Mouse (Mus musculus): Measurements from ENCODE around the gene Tnfrsf13c.
"Not testable (repeated sequence)": the region's sequence is repeated elsewhere in the genome, so short reads cannot be mapped to it uniquely, and the experiment has no call there.

Tnfrsf13c gene

DNA sequence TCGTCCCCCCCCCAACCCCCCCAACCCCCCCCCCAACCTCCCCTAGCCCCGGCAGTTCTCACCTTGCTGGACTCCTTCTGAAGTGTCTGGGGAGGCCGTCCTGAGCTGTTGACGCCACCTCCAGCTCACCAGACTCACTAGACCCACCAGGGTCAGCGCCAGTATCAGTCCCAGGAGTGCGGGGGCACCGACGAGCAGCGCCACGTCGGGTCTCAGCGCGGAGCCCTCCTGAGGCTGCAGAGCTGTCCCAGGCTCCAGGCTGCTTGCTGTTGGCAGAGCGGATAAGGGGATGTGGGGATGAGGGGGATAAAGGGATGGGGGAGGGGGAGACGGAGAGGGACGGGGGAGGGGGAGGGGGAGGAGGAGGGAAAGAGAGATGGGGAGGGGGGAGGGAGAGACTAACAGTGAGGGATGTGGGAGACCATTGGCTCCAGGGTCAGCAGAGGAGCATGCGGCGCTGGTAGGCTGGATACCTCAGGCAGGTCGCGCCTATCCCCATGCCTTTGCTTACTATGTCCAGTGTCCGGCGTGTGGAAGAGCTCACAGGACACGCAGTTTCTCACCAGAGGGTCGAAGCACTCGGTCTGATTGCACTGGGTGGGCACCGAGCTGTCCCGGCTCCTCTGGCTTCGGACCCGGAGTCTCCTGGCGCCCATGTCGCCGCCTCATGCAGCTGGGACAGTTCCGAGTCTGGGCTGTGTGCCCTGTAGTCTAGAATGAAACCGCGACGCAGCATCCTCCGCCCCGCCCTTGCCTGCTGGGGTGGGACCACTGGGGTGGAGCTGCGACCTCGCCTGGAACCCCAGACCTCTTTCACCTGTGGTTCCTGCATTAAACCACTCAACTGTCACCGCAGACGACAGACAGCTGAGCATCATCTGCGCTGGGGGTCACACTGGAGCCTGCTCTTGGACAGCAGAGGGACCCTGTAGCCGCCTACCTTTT lies at the start of gene Tnfrsf13c:
Gene Tnfrsf13c, minus strand, starts transcription at position 713 of the 945 bp plus-strand sequence.
- peak; percentile 94 to 95 for DNase-seq (ENCODE audit: low spot score in 2 of 2)

DNA sequence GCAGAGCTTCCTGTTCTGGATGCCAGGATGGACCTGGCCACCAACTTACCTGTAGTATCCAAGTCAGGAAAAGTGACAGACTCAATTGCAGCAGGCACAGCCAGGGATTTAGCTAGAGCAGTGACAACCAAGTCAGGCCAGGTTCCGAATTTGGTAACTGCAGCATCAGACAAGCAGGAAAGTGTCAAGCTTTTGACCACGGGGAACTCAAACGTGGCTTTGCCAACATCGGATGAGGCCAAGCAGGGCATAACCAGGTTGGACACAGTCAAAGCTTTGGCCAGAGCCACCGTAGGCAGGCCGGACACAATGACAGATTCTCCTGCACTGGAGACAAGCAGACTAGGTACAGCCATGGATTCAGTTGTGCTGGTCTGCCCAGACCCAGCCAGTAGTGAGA lies 48.1 kb upstream of the Tnfrsf13c start:
- no peak for DNase-seq (ENCODE audit: low spot score in 2 of 2)

DNA sequence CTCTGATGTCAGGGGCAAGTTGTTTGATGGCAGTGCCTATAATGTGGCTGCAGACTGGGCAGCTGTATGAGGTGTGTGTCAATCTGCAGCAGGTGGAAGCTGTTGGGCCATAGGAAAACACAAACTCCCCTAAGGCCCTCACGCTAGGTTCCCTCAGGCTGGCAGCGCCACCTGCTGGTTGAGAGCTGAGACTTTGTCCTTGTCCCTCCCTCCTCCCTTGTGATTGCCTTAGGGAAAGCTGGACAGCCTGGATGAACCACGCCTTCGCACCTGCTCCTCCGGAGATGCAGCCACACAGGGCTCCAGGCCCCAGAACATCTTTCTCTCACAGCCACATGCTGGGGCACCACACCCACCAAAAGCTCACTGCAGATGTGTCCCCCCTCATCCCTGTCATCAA lies 47.0 kb upstream of the Tnfrsf13c start:
- peak; percentile 19 to 26 for DNase-seq (ENCODE audit: low spot score in 2 of 2)

DNA sequence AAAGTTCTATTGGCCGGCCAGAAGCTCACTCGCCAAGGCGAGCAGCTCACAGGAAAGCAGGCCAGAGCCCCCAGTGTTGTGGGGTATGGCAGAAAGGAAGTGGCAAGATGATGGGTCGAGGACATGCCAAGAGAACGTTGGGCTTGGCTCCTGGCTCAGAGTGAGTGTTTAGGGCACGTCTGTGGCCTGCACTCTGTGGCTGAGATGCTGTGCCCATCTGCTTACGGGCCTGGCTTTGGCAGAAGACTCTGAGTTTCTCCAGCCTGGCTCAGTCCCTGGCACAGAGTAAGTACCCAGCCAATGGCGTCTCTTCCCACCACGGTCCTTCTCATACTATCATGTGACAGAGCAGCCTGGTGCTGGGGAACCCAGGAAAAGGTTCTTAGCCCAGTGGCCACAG lies 44.6 kb upstream of the Tnfrsf13c start:
- no peak for DNase-seq (ENCODE audit: low spot score in 2 of 2)

DNA sequence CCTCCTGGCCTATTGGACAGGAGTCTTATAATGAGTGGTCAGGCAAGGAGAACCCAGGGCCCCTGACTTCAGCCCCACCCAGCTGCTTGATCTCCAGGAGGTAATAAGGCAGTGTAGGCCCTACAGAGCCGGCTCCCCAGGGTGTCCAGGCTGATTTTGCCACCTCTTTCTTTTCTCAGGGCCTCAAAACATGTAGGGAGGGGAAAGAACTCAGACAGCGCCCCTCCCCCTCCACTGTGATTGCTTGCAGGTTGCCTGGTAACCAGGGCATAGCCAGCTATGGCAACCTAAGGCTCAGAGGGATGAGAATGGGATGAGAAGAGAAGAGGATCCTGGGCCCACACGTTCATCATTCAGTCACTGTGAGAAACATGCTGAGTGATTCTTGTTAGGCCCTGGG lies 44.0 kb upstream of the Tnfrsf13c start:
- DNase-seq (ENCODE audit: low spot score in 2 of 2): no peak

DNA sequence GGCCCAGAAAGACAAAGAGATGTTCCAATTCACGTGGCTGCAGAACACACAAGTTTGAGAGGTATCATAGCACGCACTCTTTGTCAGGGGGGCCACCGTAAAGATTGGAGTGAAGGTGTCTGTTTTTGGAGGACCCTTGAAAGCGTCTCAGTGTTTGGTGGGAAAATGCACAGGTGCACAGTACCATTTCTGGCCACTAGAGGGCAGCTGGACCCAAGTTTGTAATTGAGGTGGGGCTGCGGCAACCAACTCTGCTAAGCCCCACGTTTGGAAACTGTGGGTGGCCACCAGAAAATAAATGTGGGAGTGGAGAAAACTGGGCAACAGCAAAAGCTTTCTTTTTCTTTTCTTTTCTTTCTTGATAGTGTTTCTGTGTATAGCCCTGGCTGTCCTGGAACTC lies 42.2 kb upstream of the Tnfrsf13c start:
- DNase-seq (ENCODE audit: low spot score in 2 of 2): peak; percentile 25 to 33

DNA sequence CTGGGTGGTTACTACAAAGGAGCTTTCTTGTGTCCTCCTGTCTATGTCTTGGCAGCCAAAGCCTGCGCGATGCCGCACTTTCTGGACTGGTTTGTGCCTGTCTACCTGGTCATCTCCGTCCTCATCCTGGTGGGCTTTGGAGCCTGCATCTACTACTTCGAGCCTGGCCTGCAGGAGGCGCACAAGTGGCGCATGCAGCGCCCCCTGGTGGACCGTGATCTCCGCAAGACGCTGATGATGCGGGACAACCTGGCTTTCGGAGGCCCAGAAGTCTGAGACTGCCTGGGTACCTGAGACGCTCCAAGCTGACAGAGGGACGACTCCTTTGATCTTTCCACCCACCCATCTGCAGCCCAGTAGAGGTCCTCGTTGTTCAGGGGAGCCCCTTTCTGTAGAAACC lies 35.3 kb upstream of the Tnfrsf13c start:
- DNase-seq (ENCODE audit: low spot score in 2 of 2): peak; percentile 51 to 60

DNA sequence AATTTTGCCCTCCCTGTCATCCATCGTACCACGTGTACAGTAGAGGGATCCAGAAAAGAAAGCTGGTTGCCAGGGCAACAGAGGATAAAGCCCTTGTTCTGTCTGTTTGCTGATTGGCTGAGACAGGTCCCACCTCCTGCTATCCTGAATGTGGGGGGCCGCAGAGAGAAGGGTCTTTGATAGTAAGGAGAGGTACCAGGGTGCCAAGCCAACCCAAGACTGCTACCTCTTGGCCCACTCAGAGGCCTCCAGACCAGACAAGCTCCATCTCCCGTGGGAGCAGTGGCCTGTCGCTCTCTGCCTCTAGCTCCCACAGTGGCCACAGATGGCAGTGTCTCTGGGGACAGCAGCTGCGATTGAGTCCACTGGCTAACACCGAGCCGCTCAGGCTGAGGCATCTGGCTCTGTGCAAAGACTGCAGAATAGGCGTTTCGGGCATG lies 31.8 kb upstream of the Tnfrsf13c start:
- no peak for DNase-seq (ENCODE audit: low spot score in 2 of 2)

DNA sequence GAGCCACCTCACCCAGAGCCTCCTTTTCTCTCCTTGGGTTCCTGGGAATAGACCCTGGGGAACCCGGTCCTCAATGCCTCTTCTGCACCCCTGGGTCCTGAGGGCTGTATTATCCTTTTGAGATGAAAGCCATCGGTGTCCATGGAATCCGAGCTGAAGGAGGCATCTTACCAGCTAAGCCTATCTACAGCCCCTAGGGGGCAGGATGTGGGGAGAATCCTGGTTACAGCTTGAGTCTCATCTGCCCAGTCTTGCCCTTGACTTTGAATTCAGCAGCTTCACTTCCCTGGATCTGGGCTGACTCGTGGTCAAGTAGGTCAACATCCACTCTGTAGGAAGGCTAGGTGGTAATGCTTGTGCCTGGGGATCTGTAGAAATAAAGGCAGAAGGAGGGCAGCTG lies 31.1 kb upstream of the Tnfrsf13c start:
- DNase-seq (ENCODE audit: low spot score in 2 of 2): no peak

DNA sequence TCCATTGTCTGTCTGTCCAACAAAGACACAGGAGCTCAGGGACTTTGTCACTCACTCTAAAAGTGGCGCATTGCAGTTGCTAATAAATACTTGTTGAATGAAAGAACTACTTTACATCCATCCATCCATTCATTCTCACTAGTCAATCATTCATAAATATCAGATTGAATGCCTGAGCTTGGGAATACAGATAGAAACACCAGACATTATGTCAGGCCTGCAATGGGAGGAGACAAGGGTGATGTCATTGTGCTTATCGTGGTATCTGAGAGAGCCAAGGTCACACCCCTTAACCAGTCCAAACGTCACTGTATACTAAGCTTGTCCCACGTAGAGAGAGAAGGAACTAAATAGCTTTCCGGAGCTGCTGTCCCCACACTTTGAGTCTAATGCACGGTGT lies 27.9 kb upstream of the Tnfrsf13c start, which contains the start of gene 1500009C09Rik:
Gene 1500009C09Rik, plus strand, starts transcription at position 301 of the 400 bp plus-strand sequence.
- no peak for DNase-seq (ENCODE audit: low spot score in 2 of 2)

DNA sequence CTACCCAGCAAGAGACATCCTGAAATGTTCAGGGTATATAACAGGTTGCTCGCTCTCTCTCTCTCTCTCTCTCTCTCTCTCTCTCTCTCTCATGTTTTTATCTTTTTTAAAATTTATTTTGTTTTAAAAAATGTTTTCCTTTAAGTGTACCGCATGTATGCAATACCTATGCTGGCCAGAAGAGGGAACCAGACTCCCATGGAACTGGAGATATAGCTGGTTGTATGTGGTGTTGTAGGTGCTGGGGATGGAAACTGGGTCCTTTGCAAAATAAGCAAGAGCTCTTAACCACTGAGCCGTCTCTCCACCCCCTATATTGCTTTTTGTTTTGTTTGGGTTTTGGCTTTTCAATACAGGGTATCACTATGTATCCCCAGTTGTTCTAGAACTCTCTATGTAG lies 27.4 kb upstream of the Tnfrsf13c start:
- DNase-seq (ENCODE audit: low spot score in 2 of 2): no peak

DNA sequence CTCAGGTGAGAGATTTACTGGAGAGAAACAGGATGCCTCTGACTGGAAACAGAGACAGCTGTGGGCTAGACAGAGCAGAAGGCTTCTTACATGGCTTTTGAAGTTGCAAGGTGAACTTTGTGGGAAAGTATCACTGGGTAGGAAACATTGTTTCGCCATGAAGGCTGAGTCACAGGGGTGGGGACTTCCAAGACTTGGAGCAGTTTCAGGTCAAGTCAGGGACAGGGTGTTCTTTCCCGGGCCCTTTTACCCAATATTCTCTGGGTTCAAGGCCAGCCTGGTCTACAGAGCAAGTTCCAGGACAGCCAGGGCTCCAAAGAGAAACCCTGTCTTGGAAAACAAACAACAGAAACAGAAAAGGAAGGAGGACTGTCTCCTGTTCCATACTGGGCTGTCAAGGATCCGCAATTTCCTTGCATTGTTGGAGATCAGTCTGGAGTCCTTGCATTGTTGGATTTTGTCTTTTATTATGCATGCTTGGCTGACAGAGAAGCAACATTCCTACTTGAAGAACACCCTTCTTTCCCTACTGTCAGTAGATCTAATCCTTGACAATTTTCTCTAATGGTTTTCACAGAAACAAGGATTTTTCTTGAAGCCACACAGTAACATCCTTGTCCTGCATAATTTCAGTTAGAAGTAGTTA lies 23.1 kb upstream of the Tnfrsf13c start:
- no peak for DNase-seq (ENCODE audit: low spot score in 2 of 2)

DNA sequence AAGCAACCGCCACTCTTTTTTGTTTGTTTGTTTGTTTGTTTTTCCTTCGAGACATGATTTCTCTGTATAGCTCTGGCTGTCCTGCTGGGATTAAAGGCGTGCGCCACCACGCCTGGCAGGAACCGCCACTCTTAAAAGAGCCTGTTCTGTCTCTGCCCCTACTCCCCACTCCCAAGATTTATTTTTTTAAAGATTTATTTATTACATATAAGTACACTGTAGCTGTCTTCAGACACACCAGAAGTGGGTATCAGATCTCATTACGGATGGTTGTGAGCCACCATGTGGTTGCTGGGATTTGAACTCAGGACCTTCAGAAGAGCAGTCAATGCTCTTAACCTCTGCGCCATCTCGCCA lies 20.6 kb upstream of the Tnfrsf13c start:
- DNase-seq (ENCODE audit: low spot score in 2 of 2): not testable (repeated sequence)

DNA sequence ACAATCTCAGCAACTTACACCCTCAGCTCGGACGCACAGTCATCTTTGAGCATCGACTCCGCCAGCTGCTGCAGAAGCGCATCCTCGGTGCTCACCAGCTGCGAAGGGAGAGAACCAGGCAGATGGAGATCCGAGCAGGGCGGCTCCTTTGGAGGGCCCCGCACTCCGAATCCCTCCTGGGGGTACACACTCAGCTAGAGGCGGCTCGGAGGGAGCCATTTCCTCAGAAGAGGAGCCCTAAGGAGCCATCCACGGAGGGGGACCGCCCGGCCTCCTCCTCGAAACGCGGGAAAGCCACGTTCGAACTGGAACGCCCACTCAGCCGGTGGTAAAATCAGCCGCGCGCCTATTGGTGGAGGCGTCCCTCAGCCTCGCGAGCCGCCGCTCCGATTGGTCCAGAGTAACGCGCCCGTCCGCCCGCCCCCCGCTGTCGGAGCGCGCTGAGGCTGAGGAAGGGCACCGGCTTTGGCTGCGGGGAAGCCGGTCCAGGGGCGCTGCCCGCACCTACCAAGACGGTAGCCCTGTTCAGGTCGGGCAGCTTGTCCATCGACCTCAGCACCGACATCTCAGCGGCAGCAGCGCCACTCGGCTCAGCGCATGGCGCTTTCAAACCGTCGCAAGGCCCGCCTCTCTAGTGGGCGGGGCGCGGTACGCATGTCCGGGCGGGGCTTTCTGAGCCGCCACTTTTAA lies 20.1 kb upstream of the Tnfrsf13c start, which contains the start of gene Cenpm:
Gene Cenpm, minus strand, starts transcription at position 634 of the 690 bp plus-strand sequence.
- DNase-seq (ENCODE audit: low spot score in 2 of 2): peak; percentile 88 to 90

DNA sequence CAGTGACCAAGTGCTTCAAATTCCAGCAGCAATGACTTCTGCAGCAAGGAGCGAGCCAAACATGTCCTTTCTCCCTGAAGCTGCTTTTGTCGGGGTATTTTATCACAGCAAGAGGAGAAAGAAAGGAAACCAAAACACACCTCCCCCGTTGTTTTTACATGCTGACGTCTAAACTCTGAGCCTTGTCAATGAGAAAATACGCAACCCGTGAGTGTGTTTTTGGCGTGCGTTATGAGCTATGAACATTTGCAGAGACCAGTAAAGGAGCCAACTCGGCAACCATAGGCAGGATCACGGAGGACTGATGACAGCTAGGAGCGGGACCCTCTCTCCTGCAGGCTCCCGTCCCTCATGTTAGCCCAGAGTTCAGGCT lies 19.6 kb upstream of the Tnfrsf13c start:
- no peak for DNase-seq (ENCODE audit: low spot score in 2 of 2)

DNA sequence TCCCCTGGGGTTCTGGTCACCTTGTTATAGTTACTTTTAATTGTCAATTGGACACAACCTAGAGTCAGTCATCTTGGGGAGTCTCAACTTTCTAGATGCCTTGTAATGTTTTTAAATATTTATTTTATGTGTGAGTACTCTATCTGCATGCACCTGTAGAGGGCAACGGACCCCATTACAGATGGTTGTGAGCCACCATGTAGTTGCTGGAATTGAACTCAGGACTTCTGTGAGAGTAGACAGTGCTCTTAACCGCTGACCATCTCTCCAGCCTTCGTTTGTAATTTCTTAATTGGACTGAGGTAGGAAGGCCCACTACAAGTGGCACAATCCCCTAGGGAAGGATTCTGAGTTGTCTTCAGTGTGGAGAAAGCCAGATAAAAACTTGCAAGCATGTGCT lies 19.1 kb upstream of the Tnfrsf13c start:
- DNase-seq (ENCODE audit: low spot score in 2 of 2): no peak

DNA sequence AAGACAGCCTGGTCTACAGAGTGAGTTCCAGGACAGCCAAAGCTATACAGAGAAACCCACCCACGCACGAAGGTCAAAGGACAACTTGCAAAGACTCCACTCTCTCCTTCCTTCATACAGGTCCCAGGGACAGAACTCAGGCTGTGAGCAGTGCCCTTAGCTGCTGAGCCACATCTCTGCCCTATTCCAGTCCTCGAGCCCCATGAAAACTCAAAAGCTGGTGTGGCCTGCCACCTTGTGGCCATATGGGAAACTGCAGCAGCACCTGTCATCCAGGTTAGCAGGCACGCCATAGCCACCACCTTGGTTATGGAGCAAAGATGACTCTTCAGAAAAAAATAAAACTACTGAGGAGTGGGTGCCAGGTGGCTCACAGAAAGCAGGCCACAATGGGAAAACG lies 12.4 kb upstream of the Tnfrsf13c start:
- DNase-seq (ENCODE audit: low spot score in 2 of 2): peak; percentile 80 to 86

DNA sequence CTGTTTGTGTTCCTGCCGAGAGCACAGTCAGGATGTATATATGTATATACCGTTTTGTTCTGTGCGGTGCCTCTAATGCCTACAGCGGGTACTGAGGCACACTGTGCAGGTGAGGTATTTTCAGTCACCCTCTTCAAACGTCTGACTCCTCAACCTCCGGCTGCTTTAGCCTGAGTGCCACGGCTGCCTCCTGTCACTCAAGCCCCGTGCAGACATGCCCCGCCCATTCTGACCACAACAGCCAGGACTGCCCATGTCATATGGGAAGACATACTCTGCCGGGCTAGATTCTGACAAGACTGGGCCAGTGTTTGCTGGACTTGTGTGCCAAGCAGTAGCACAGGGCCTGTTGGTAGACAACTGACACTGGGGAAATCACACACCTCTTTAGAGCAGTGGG lies 11.5 kb upstream of the Tnfrsf13c start:
- DNase-seq (ENCODE audit: low spot score in 2 of 2): peak in 1 of 2 experiments; percentile 58

DNA sequence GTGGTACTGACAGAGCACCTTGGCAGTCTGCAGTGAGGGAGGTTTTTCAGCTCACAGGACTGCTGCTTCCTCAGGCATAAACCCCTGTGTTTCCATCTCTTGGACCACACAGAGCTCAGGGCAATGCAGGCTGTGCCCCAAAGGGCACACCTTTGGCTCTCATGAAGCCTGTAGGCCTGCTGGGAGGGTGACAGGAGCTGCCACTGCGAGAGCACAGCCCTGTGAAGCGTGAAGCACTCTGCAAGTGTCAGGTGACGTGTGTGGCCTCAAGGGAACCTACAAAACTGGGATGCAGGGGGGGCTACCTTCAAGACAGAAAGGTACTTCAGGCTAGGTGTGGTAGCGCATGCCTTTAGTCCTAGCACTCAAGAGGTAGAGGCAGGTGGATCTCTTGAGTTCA lies 8.5 kb upstream of the Tnfrsf13c start:
- peak; percentile 80 to 81 for DNase-seq (ENCODE audit: low spot score in 2 of 2)

DNA sequence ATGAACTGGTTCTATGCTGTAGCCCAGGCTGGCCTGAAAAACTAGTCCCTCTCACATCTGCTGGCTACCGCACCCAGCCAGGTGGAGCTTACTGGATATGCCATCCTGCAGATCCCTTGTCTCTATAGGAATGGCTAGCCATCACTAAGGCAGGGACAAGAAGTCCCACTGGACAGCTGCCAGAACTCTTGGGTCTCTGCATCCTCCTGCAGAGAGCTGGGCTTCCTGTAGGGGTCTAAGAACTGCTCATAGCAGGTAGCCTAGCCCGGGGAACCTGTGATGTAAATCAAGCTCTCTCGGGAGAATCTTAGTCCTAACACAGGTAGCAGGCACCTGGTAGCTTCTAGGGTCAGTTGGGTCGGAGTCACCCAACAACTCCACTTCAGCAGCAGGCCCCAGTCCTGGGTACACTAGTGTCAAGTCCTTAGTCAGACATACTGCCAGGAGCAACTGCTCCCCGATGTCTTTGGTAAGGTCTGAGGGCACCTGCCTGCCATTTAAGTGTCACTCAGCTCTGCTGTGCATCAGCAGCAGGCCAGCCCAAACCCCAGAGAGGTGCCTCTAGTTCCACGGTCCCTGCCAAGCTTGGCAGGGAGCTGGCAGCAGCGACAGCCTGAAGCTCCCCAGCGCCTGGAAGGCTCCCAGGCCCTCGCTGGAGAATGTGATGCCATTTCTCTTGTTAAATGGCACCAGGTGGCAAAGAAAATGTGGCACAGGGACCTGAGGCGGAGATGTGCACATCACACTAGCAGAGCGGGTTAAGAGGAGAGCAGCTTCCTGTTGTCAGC lies 7.6 kb upstream of the Tnfrsf13c start:
- DNase-seq (ENCODE audit: low spot score in 2 of 2): no peak

DNA sequence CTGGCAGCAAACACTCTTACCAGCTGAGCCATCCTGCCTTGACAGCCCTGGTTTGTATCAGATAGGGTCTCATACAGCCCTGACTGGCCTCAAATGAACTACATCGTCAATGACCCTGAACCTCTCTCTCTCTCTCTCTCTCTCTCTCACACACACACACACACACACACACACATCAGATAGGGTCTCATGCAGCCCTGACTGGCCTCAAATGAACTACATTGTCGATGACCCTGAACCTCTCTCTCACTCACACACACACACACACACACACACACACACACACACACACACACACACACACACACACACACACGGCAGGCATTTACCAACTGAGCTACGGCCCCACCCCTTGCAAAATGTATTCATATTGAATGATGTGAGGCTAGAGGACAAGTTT lies 6.9 kb upstream of the Tnfrsf13c start:
- no peak for DNase-seq (ENCODE audit: low spot score in 2 of 2)

Data from spleen, postnatal 36 days (tissue).